Mouse (Mus musculus): ENCODE measurements around the gene Pdlim4.

DNA sequence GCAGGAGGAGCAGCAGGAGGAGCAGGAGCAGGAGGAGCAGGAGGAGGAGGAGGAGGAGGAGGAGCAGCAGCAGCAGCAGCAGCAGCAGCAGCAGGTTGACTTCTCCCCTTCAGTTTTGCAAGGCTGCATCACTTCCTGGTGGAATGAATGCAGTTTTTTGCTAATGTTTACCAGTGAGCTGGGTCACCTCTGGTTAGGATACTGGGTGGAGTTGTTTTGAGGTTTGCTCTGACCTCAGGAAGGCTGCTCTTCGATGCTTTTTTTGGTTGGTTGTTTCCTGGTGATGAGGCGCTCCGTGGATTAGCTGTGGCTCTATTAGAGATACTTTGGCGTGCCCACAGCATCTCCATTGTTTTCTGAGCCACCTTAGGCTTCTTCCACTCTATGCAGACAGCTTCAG is 51.2 kb downstream of the Pdlim4 start:
- TF ChIP-seq CTCF (conservative IDR thresholded peaks at IDR 0.05; ENCODE audit: low read length) (no peak), POU5F1 (IDR thresholded peaks at IDR 0.05; ENCODE audit: borderline replicate concordance, low read length) (no peak)

All from E14TG2a.4 (cell line).